Mouse (Mus musculus): ENCODE results near the gene Epn2.
"Not testable (repeated sequence)": the region's sequence is repeated elsewhere in the genome, so short reads cannot be mapped to it uniquely, and the experiment has no call there.

Epn2 gene

GRCm38 (mm10) chr11:61590516-61591213 lies 11.2 kb upstream of the Epn2 start:
- DNase-seq, result peak; percentile 89

- DNase-seq, result no peak
These were observed 5.9 kb upstream of the Epn2 start for GRCm38 (mm10) chr11:61585421-61585820.

GRCm38 (mm10) chr11:61584830-61585229 lies 5.3 kb upstream of the Epn2 start:
- DNase-seq, result no peak

- no peak for DNase-seq
These were observed 4.6 kb upstream of the Epn2 start for GRCm38 (mm10) chr11:61584096-61584495.

- not testable (repeated sequence) for DNase-seq
These were observed 3.3 kb upstream of the Epn2 start for GRCm38 (mm10) chr11:61582808-61583207.

GRCm38 (mm10) chr11:61579878-61580381 lies 443 bp upstream of the Epn2 start:
- no peak for DNase-seq

GRCm38 (mm10) chr11:61578541-61578982 lies 925 bp downstream of the Epn2 start:
- DNase-seq, result no peak

GRCm38 (mm10) chr11:61577991-61578390 lies 1.5 kb downstream of the Epn2 start:
- no peak for DNase-seq

GRCm38 (mm10) chr11:61577349-61577748 lies 2.1 kb downstream of the Epn2 start:
- DNase-seq, result peak; percentile 10

- DNase-seq, result no peak
These were observed 6.2 kb downstream of the Epn2 start for GRCm38 (mm10) chr11:61573266-61573665.

- no peak for DNase-seq
These were observed 8.3 kb downstream of the Epn2 start for GRCm38 (mm10) chr11:61571225-61571624.

GRCm38 (mm10) chr11:61569671-61570070 lies 9.8 kb downstream of the Epn2 start:
- no peak for DNase-seq

GRCm38 (mm10) chr11:61564566-61564965 lies 14.9 kb downstream of the Epn2 start:
- DNase-seq, result peak; percentile 81

- DNase-seq, result no peak
These were observed 15.5 kb downstream of the Epn2 start for GRCm38 (mm10) chr11:61563939-61564338.

GRCm38 (mm10) chr11:61562421-61562820 lies 17.1 kb downstream of the Epn2 start:
- DNase-seq, result no peak

GRCm38 (mm10) chr11:61559572-61559971 lies 19.9 kb downstream of the Epn2 start:
- DNase-seq, result no peak

GRCm38 (mm10) chr11:61553015-61553754 lies 26.3 kb downstream of the Epn2 start:
- no peak for DNase-seq

- no peak for DNase-seq
These were observed 28.9 kb downstream of the Epn2 start for GRCm38 (mm10) chr11:61550631-61551030.

- no peak for DNase-seq
These were observed 31.8 kb downstream of the Epn2 start for GRCm38 (mm10) chr11:61547710-61548109.

- DNase-seq, result no peak
These were observed 33.0 kb downstream of the Epn2 start for GRCm38 (mm10) chr11:61546452-61546851.

GRCm38 (mm10) chr11:61545586-61545985 lies 33.9 kb downstream of the Epn2 start:
- no peak for DNase-seq

GRCm38 (mm10) chr11:61541106-61541505 lies 38.4 kb downstream of the Epn2 start:
- DNase-seq, result no peak

GRCm38 (mm10) chr11:61540642-61541041 lies 38.8 kb downstream of the Epn2 start:
- no peak for DNase-seq

- DNase-seq, result no peak
These were observed 42.1 kb downstream of the Epn2 start for GRCm38 (mm10) chr11:61537362-61537761.

Measured in lung, postnatal 10 days (tissue).